Mouse (Mus musculus) CD4-positive, CD25-positive, alpha-beta regulatory T cell, adult 2 months (primary cell): ENCODE results near the gene Mcam.

Source experiments
- DNase-seq: peaks from one replicate; pipeline ENCODE4 v3.0.0-alpha.2; 2012; ENCODE audit warnings: low read depth, low spot score

The Mcam gene

GRCm38 (mm10) chr9:44134101-44134850 is at the start of gene Mcam:
Gene Mcam (plus strand): TSS chr9:44134469.
- peak; percentile 57 for DNase-seq

GRCm38 (mm10) chr9:44084659-44085229 is 49.5 kb upstream of the Mcam start:
- peak; percentile 78 for DNase-seq

DNA sequence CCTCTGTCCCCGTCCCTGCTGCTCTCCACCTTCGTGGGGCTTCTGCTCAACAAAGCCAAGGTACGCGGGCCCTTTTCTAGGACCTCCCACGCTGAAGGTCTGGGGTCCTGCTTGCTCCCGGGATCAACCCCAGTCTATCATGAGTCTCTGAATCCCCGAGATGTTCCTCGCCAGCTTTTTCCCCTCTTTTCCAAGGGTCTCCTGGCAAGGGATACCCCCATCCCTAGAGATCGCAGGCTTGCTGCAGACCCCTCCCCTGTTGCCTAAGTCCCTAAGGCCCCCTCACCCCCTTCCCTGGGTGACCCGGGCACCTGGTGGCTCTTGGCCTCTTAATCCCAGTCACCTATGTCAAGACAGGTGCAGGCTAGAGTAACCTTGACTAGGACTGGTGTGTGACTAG is 49.0 kb upstream of the Mcam start:
- DNase-seq, result no peak

- DNase-seq, result no peak
Observed at GRCm38 (mm10) chr9:44085741-44086665, 48.3 kb upstream of the Mcam start.

- DNase-seq, result no peak
Observed at GRCm38 (mm10) chr9:44086960-44087359, 47.3 kb upstream of the Mcam start.

GRCm38 (mm10) chr9:44087761-44088455 is 46.4 kb upstream of the Mcam start:
- no peak for DNase-seq

DNA sequence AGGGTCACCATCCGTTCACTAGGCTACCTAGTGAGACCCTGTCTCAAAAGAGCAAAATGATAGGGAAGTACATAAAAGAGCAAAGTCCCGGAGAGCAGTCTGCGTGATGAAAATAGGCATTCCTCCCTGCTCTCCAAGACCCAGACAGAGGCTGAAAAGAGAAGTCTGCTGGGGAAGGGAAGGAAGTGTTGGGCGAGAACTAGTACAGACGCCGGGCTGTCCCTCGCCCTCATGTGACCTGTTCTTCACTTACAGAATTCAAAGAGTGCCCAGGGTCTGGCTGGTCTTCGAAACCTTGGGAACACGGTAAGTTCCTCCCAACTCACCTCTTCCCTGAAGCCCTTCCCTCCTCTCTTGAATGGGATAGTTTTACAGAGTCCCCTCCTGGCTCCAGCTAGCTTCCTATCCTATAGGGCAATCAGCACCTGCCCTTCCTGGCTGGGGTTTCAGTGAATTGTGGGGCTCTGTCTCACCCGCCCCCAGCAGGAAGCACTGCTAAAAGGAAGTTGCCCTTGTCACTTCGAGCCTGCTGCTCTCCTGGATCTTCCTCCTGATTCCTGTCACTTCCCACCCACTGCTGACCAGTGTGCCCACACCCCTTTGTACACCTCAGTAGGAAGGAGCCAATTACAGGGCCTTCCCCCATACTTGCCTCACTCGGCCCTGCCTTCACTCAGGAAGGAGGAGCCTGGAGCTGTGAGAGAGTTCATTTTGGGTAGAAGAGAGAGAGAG is 45.2 kb upstream of the Mcam start:
- DNase-seq, result peak; percentile 38

DNA sequence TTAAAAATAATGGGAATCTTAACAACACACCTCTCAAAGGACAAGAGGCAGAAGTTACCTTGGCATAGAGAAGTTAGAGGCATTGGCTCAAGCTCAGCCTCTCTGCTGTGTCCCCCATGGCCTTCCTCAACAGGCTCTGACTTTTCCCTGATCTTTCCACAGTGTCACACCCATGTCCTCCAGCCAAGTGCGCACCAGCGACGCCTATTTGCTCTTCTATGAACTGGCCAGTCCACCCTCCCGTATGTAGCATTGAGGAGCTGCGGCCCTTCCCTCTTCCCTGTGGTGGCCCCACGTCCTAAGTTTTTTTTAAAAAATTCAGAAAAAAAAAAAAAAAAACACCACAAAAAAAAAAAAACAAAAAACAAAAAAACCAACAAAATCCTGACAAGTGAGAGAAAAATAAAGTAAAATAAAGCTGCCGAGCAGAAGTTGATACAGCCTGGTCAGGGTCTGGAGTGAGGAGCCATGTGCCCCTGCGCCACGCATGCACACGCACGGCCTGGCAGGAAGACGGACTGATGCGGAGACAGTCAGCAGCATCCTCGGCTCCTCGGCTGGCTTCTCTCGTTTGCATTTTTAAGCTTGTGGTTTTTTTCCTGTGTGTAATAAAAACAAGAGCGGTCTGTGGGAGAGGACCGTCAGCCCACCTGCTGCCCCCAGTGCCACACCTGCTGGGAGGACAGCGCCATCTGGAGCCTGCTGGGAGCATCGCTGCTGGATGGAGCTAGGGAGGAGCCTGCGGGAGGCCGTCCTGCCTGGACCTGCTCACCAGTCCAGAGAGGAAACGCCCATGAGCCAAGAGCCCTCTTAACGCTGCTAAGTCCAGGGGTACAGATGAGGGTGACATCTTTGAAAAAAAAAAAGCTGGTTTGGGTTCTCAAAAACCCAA is 40.4 kb upstream of the Mcam start:
- DNase-seq, result peak; percentile 76

- no peak for DNase-seq
Observed at GRCm38 (mm10) chr9:44094737-44095136, 39.5 kb upstream of the Mcam start.

- no peak for DNase-seq
Observed at GRCm38 (mm10) chr9:44095781-44096180, 38.5 kb upstream of the Mcam start.

- no peak for DNase-seq
Observed at GRCm38 (mm10) chr9:44096536-44096935, 37.7 kb upstream of the Mcam start.

- DNase-seq, result no peak
Observed at GRCm38 (mm10) chr9:44101490-44101889, 32.8 kb upstream of the Mcam start, which contains the start of gene Mfrp. Gene Mfrp (plus strand): TSS chr9:44101729.

- no peak for DNase-seq
Observed at GRCm38 (mm10) chr9:44104881-44105280, 29.4 kb upstream of the Mcam start.

GRCm38 (mm10) chr9:44105781-44106180 is 28.5 kb upstream of the Mcam start:
- DNase-seq, result peak; percentile 31

GRCm38 (mm10) chr9:44106182-44106581 is 28.1 kb upstream of the Mcam start:
- no peak for DNase-seq

DNA sequence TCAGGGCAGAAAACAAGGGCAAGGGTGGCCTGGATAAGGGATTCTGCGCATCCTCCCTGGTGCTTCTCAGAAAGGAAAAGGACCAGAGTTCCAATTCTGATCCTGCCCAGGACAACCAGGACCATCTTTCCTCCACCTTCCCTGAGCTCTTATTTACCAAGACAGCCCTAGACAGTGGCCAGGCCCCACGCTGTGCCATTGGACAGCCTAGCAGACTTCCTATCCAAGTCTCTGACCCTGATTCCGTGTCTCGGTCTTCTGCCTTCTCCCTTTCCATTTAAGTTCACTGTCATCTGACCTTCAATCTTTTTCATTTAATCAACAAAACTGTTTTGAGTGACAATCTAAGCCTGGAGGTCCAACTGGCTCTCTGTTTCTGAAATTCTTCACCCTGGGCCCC is 27.7 kb upstream of the Mcam start:
- no peak for DNase-seq

DNA sequence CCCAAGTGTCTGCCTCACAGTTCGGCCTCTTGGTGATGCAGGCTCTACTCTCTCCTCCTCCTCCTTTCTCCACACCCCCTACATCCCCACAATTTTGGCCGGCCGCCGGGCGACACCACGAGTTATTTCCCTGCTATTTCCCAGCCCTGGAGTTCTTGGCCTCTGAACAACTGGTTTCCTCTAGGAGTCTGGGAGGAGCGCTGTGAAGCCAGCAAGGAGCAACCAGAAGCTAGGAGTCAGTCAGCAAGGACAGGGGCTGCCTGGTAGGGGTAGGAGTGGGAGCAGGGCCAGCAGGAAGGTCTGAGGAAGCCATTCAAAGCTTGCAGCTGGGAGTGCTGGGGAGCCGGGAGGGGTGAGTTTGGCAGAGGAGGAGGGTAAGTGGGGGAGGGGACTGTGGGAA is 27.2 kb upstream of the Mcam start, which contains the start of gene C1qtnf5:
C1qtnf5 (plus strand) TSS at position 136 of the 400 bp plus-strand sequence.
- no peak for DNase-seq

DNA sequence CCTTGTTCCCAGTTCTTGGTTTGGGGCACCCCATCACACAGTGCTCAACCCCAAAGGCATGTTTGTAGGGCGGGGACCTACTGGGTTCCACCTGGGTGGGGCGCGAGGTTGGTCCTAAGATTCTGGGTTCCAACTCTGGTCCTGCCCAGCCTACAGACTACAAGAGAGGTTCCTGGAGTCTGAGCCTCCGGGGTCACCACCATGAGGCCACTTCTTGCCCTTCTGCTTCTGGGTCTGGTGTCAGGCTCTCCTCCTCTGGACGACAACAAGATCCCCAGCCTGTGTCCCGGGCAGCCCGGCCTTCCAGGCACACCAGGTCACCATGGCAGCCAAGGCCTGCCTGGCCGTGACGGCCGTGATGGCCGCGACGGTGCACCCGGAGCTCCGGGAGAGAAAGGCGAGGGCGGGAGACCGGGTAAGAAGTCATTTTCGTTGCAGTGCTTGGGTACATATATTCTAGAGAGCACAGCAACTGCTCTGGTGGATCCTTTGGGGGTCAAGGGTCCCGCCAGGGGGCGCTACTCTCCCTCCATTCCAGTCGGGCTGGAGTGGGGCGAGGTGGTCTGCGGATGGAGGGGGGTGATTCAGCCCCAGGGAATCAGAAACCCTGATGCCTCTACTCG is 26.6 kb upstream of the Mcam start:
- no peak for DNase-seq

DNA sequence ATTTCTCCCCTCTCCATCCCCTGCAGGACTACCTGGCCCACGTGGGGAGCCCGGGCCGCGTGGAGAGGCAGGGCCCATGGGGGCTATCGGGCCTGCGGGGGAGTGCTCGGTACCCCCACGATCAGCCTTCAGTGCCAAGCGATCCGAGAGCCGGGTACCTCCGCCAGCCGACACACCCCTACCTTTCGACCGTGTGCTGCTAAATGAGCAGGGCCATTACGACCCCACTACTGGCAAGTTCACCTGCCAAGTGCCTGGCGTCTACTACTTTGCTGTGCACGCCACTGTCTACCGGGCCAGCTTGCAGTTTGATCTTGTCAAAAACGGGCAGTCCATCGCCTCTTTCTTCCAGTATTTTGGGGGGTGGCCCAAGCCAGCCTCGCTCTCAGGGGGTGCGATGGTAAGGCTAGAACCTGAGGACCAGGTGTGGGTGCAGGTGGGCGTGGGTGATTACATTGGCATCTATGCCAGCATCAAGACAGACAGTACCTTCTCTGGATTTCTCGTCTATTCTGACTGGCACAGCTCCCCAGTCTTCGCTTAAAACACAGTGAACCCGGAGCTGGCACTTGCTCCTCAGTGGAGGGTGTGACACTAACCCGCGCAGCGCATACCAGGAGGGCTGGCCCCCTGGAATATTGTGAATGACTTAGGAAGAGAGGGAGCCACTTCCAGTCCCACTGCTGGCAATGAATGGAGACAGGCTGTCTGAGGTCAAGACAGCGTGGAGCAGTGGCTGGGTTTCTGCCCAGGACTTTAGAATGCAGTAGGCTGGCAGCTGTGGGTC is 25.8 kb upstream of the Mcam start:
- no peak for DNase-seq
